Mouse (Mus musculus) Patski (cell line): ENCODE data around the gene Rrm2. TPM values are rescaled to one million over a fixed set of nuclear protein-coding genes. Genes with fewer than 3 reads are reported as not detected.
"Not testable (repeated sequence)": the region's sequence is repeated elsewhere in the genome, so short reads cannot be mapped to it uniquely, and the experiment has no call there.

Experiments used
- ATAC-seq: fragments of 100-300 bp; one replicate; pipeline ENCODE4 v1.8.0; 2021
- CTCF ChIA-PET: fragments of 350-600 bp; sonication (Branson Sonifier 250); formaldehyde crosslinking; loops from one replicate; lab custom pipeline; 2022; ENCODE audit warnings: inconsistent platforms; lab: Charles Lee
- POLR2A ChIA-PET: fragments of 350-600 bp; sonication (Branson Sonifier 250); formaldehyde crosslinking; loops from one replicate; lab custom pipeline; 2022; ENCODE audit warnings: antibody characterized with exemption, inconsistent platforms; lab: Charles Lee
- DNase-seq: peaks from one replicate; pipeline ENCODE4 v3.0.0-alpha.2; 2011; ENCODE audit warnings: low read depth, low spot score
- H3K27me3 ChIP-seq: fragments of 371-371 bp; one replicate; pipeline ENCODE4 v1.5.1; 2021
- CTCF ChIP-seq: fragments of 100-300 bp; IDR thresholded peaks from one replicate; pipeline ENCODE4 v1.5.1; 2021
- in situ Hi-C: fragments of 300-500 bp; cut with MboI; formaldehyde crosslinking; loops from 3 replicates; pipeline ENCODE4 v1.11.1; 2018; ENCODE audit warnings: low pct_unique_long_range_greater_than_20kb, mixed read lengths
- polyA plus RNA-seq: library from polyadenylated mRNA; unstranded; gene quantifications from one replicate; pipeline ENCODE4 v1.2.3, GENCODE M21; 2021

The Rrm2 gene
- polyA plus RNA-seq, 1 experiment from 2014 or later = 129 TPM

DNA sequence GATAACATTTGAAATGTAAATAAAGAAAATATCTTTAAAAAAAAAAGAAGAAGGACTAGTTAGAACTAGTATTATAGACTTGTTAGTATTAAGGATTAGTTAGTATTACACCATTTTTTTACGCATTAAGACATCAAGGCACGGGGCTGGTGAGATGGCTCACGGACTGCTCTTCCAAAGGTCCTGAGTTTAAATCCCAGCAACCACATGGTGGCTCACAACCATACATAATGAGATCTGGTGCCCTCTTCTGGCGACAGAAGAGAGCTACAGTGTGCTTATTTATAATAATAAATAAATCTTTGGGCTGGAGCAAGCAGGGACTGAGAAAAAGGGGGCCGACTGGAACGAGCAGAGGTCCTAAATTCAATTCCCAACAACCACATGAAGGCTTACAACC is 33.5 kb downstream of the Rrm2 start:
- CTCF ChIA-PET = interaction anchor here (1.6 to 2.4 kb wide), 2 partner anchors 24 to 177 kb away, joined by 4 to 12 read pairs; no protein-coding TSS in a partner anchor
- DNase-seq, POLR2A ChIA-PET, H3K27me3 ChIP-seq, ATAC-seq, in situ Hi-C loops: not testable (repeated sequence)
- peak; percentile 68 for TF ChIP-seq CTCF

DNA sequence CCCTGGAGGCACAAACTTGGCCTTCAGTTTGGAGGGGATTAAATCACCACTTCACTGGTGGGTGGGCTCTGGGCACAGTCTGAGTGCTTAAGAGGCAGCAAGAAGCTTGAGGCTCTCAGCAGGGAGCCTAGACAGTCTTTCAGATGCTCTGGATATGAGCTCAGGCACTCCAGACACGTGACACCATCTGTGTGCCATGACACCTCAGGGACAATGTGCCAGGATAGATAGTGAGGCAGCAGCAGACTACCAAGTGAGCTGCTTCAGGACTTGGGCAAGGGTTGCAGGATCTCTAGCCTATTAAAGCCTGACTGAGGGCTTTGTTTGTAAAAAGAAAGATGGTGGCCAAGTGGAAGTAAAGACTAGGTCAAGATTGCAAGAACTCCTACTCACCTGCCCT is 36.3 kb downstream of the Rrm2 start:
- TF ChIP-seq CTCF = no peak
- H3K27me3 ChIP-seq = no peaks in the 10 kb centered on the region
- DNase-seq = no peak
- ChIA-PET CTCF (interaction anchor here (1.8 kb wide), 1 partner anchor 27 kb away, joined by 6 read pairs; no protein-coding TSS in a partner anchor), POLR2A (no interaction called here)
- no peak for ATAC-seq
- in situ Hi-C loops = no loop called here

DNA sequence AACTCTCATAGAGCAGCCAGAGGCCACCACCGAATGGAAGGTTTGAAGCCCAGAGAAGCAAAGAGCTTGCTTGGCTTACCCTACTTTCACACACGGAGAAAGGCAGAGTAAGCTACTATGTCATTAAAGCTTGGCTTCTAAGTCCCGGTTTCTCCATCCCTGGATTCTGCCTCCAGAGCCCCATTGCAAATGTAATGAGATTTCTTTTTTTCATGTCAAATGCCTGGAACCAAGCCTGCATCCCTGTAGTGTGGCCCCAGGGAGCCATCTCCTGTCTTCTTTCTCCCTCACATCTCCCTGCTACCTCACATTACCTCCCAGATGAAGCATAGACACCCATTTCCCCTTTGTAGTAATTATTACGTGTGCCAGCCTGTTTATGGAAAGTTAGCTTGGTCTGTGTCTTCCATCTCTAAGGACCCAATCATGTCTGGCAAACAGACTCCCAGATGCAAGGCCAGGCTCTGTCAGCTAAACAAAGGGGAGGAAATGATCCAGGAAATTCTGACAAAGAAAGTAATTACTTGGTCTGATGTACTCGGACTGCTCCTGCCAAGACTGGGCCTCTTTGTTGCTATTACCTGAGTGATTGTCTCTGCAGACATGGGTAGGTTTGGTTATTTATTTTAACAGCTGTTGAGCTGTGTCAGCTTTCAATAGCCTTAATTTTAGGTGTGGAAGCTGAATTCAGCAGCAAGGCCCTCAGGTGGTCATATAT is 38.7 kb downstream of the Rrm2 start:
- no peak for TF ChIP-seq CTCF
- in situ Hi-C loops = no loop called here
- DNase-seq = no peak

DNA sequence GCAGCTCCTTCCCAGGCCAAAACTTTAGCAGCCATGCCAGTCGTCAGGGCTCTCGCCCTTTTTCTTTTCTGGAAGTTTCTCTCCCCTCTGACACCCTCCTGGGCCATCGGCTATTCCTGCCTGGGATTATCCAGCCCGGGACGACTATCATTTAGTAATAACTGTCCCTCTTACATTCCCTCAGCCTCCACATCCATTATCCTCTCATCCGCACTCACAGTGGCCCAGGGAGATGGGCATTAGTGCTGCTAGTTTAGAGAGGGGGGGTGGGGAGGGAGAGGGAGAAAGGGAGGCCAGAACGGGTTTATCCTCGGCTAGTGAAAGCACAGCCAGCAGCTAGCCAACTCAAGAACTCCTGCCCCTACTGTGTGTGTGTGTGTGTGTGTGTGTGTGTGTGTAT is 39.3 kb downstream of the Rrm2 start:
- TF ChIP-seq CTCF = no peak
- ATAC-seq (no peak), DNase-seq (no peak)
- H3K27me3 ChIP-seq = no peaks in the 10 kb centered on the region
- ChIA-PET POLR2A (no interaction called here), CTCF (interaction anchor here (1.8 kb wide), 1 partner anchor 30 kb away, joined by 6 read pairs; no protein-coding TSS in a partner anchor)
- in situ Hi-C loops = no loop called here

More for the DNA sequence above, 38.7 kb downstream of the Rrm2 start:
- ChIA-PET CTCF (interaction anchor here (1.8 kb wide), 1 partner anchor 29 kb away, joined by 6 read pairs; no protein-coding TSS in a partner anchor), POLR2A (no interaction called here)
- no peak for ATAC-seq
- H3K27me3 ChIP-seq = no peaks in the 10 kb centered on the region

DNA sequence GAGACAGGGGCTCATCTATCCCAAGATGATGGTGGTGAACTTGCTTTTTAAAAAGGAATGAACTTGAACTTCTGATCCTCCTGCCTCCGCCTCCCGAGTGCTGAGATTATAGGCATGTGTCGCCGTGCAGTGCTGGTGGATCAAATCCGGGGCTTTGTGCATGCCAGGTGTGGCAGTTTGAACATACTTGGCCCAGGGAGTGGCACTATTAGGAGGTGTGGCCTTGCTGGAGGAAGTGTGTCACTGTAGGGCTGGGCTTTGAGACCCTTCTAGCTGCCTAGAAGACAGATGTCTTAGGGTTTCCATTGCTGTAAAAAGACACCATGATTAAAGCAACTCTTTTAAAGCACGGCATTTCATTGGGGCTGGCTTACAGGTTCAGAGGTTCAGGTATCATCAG is 42.5 kb downstream of the Rrm2 start:
- no peak for TF ChIP-seq CTCF
- in situ Hi-C loops = no loop called here
- ChIA-PET POLR2A (interaction anchor here (1.1 kb wide), 1 partner anchor 22 kb away, joined by 3 read pairs; no protein-coding TSS in a partner anchor), CTCF (no interaction called here)
- ATAC-seq = no peak
- H3K27me3 ChIP-seq = no peaks in the 10 kb centered on the region
- DNase-seq = no peak

DNA sequence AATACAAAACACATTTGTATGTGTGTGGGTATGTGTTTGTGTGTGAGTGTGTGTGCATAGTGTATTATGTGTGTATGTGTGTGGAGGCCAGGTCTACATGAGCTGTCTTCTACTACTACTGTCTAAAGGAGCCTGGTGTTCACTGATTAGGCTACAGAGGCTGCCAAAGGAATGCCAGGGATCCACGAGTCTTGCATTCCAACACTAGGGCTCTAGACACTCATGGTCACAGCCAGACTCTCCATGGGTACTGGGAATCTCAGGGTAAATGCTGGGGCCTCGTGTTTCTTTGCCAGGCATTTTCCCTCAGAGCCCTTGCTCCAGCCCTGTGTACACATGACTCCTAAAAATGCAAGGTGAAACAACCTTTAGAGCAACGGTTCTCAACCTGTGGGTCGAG is 45.6 kb downstream of the Rrm2 start:
- no peak for TF ChIP-seq CTCF
- in situ Hi-C loops = no loop called here
- ChIA-PET CTCF (no interaction called here), POLR2A (no interaction called here)
- ATAC-seq = no peak
- no peaks in the 10 kb centered on the region for H3K27me3 ChIP-seq
- DNase-seq = no peak

DNA sequence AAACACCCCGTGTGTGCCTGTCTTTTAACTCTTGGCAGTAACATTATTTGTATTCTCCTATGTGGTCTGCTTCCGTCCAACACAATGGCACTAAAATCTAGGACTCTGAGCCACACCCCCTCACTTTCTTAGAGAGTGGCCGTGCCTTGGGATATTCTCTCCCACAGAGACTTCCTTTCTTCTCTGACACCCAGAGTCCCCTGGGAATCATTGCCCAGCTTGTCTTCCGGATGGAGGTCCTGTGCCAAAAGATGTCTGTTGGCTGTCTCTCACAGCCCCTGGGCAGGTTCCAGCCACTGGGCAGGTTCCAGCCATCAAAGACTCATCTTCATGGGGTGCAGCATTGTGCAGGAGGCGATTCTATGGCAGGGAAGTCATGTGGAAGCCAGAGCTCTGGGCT is 46.7 kb downstream of the Rrm2 start:
- CTCF ChIA-PET = no interaction called here
- no peaks in the 10 kb centered on the region for H3K27me3 ChIP-seq
- ATAC-seq (no peak), DNase-seq (no peak)
- in situ Hi-C loops = no loop called here
- POLR2A ChIA-PET = no interaction called here
- no peak for TF ChIP-seq CTCF

DNA sequence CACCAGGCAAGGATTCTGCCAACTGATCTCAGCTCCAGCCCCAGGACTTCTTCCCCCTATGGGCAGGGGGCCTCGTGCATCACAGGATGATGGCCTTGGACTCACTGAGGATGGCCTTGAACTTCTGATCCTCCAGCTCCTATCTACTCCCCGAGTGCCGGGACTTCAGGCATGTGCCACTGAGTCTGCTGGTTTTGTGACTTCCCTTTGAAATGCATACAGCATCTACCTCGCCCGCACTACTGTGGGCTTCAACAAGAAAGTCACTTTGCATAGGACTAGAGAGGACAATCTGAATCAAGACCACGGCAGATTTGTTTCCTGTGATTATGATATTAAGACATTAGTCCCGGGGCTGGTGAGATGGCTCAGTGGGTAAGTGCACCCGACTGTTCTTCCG is 47.4 kb downstream of the Rrm2 start:
- ChIA-PET POLR2A (no interaction called here), CTCF (no interaction called here)
- no peak for TF ChIP-seq CTCF
- no peak for ATAC-seq
- in situ Hi-C loops = no loop called here
- no peaks in the 10 kb centered on the region for H3K27me3 ChIP-seq
- no peak for DNase-seq

DNA sequence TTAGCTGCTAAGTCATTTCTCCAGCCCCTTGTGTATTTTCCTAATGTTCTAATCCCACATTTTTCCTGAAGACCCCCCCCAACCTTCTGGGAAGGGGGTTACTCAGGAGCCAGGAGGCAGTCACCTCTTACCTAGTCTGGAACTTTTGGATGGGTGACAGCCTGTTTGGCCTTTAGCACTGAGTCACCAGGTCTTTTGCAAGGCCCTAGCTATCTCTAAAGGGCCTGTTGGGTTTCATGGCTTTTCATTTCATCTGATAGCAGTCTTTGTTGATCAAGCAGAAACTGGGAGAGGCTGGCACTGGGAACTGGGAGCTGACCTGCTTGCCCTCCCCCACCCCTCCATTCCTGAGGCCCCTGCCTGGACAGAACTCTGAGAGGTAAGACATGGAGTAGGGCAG is 49.3 kb downstream of the Rrm2 start:
- TF ChIP-seq CTCF = no peak
- DNase-seq = no peak
- H3K27me3 ChIP-seq = no peaks in the 10 kb centered on the region
- ChIA-PET POLR2A (no interaction called here), CTCF (no interaction called here)
- in situ Hi-C loops = no loop called here
- no peak for ATAC-seq

DNA sequence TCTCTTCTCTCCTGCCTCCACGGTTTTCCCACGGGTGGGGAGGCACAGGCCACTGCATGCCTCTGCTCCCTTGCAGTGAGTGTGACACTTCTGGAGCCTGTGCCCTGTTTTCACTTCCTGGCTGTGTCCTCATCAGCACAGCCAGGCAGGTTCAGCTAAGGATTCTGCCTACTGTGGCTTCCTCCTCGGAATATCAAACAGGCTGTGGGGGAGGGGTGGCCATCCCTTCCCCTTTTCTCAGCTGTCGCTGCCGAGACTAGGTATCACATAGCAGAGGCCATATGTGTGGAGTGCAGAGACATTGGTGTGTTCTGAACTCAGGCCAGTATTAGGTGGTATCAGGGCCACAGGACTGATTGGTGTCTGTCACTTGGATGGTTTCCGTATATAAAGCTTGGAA is 50.3 kb downstream of the Rrm2 start:
- no peak for DNase-seq
- ATAC-seq = no peak
- in situ Hi-C loops = no loop called here
- H3K27me3 ChIP-seq = no peaks in the 10 kb centered on the region
- CTCF ChIA-PET = interaction anchor here (1.0 kb wide), 1 partner anchor 23 kb away, joined by 3 read pairs; no protein-coding TSS in a partner anchor
- POLR2A ChIA-PET = no interaction called here
- no peak for TF ChIP-seq CTCF

DNA sequence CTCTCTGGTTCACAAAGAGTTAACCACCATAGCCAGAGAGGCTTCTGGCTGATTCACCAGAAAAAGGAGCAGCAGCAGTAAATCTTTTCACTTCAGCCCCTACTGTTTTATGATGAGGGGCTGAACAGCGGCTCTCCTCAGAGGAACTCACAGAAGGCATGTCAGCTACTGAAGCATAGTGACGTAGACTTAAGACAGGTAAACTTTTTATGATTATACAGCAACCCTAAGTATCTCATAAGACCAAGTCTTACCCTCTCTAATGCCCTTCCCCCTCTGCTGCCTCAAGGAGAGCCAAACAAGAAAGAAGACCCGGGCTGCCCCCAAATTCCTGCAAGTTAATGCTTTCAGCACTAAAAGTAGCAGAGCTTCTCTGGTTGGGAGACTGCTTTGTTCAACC is 54.2 kb downstream of the Rrm2 start:
- no peak for TF ChIP-seq CTCF
- DNase-seq (no peak), ATAC-seq (no peak)
- in situ Hi-C loops = no loop called here
- H3K27me3 ChIP-seq = no peaks in the 10 kb centered on the region
- ChIA-PET POLR2A (no interaction called here), CTCF (no interaction called here)

Other genes starting within 250 kb of the Rrm2 start
- gene Taf1b, start 209.9 kb upstream of the Rrm2 start, polyA plus RNA-seq = 23.0 TPM
- 0.98 TPM for gene Grhl1, start 136.0 kb upstream of the Rrm2 start, polyA plus RNA-seq
- 10.1 TPM for gene Klf11, start 57.0 kb upstream of the Rrm2 start, polyA plus RNA-seq
- 116 TPM for gene Cys1, start 26.4 kb upstream of the Rrm2 start, polyA plus RNA-seq
- 24.4 TPM for gene Mboat2, start 122.6 kb downstream of the Rrm2 start, polyA plus RNA-seq